Mouse (Mus musculus) liver, embryonic 11.5 days (tissue): ENCODE data around the gene Ahnak2. TPM values are rescaled to one million over a fixed set of nuclear protein-coding genes. Genes with fewer than 3 reads are reported as not detected.

Experiments used
- ATAC-seq: fragments of 200-750 bp; cut with Nextera tagmentation; replicated peaks from 2 replicates; pipeline ENCODE4 v1.8.0; 2017; ENCODE audit warnings: moderate number of reproducible peaks, mild to moderate bottlenecking, moderate TSS enrichment, moderate library complexity; ENCODE audit not compliant: low FRiP score
- DNase-seq: peaks from one replicate; pipeline ENCODE4 v3.0.0-alpha.2; 2017; ENCODE audit warnings: low spot score
- H3K27ac ChIP-seq: fragments of 300-500 bp; sonication (generic); 2 replicates; pipeline ENCODE4 v1.5.1; 2014; ENCODE audit warnings: mild to moderate bottlenecking, low read depth, low read length, control low read depth
- H3K27me3 ChIP-seq: fragments of 300-500 bp; sonication (generic); replicated peaks from 2 replicates; pipeline ENCODE4 v1.6.1; 2014; ENCODE audit warnings: low read length, mixed read lengths; ENCODE audit not compliant: control insufficient read depth, insufficient read depth
- H3K36me3 ChIP-seq: fragments of 300-500 bp; sonication (generic); 2 replicates; pipeline ENCODE4 v1.6.1; 2014; ENCODE audit warnings: mild to moderate bottlenecking, low read length, moderate library complexity, mixed read lengths; ENCODE audit not compliant: control insufficient read depth, insufficient read depth
- H3K4me1 ChIP-seq: fragments of 300-500 bp; sonication (generic); replicated peaks from 2 replicates; pipeline ENCODE4 v1.6.1; 2014; ENCODE audit warnings: low read length, mixed read lengths; ENCODE audit not compliant: control insufficient read depth, insufficient read depth
- H3K4me2 ChIP-seq: fragments of 300-500 bp; sonication (generic); 2 replicates; pipeline ENCODE4 v1.6.1; 2014; ENCODE audit warnings: mild to moderate bottlenecking, control low read depth, moderate library complexity
- H3K4me3 ChIP-seq: fragments of 300-500 bp; sonication (generic); 2 replicates; pipeline ENCODE4 v1.5.1; 2014; ENCODE audit warnings: low read depth, low read length, control low read depth
- H3K9ac ChIP-seq: fragments of 300-500 bp; sonication (generic); 2 replicates; pipeline ENCODE4 v1.6.1; 2014; ENCODE audit warnings: low read depth, low read length, control low read depth
- H3K9me3 ChIP-seq: fragments of 300-500 bp; sonication (generic); 2 replicates; pipeline ENCODE4 v1.6.1; 2016; ENCODE audit warnings: low read length, inconsistent platforms, mixed read lengths; ENCODE audit not compliant: control insufficient read depth
- WGBS: fragments of 180-500 bp; shearing (Covaris S2); extraction: QIAGEN DNeasy Blood & Tissue Kit; methylation state at CpG from one replicate; pipeline ENCODE4 v1.1.7; 2014; 5-methylcytosine and 5-hydroxymethylcytosine counted together
- polyA plus RNA-seq: library from polyadenylated mRNA; unstranded; fragments of >200 nt; fragmentation: Nextera tagmentation; extraction: Ambion mirVana; gene quantifications from 2 replicates; pipeline ENCODE4 v1.2.1, GENCODE M21; 2014

Ahnak2 gene
- polyA plus RNA-seq, 1 experiment from 2014 or later: 0.34 TPM

GRCm38 (mm10) chr12:112739023-112739568 is 63.4 kb downstream of the Ahnak2 start:
- Histone ChIP-seq H3K36me3 (no peaks in the 10 kb centered on the region; the same call in 1 of the 2 replicates), H3K9me3 (no peaks in the 10 kb centered on the region), H3K4me2 (no peak overlapping the region), H3K4me1 (0 out of 2 replicates have a peak, but pooled peaks cover 2% of the 10 kb centered on the region), H3K27ac (no peak overlapping the region), H3K27me3 (no peaks in the 10 kb centered on the region), H3K9ac (no peak overlapping the region), H3K4me3 (no peak overlapping the region)
- 88% methylated on average over 24 of the region's 24 CpGs for WGBS
- DNase-seq (no peak), ATAC-seq (no peak)

- Histone ChIP-seq H3K27me3 (no peaks in the 10 kb centered on the region), H3K27ac (no peak overlapping the region), H3K9me3 (no peaks in the 10 kb centered on the region), H3K4me3 (no peak overlapping the region), H3K4me1 (0 out of 2 replicates have a peak, but pooled peaks cover 2% of the 10 kb centered on the region), H3K4me2 (no peak overlapping the region), H3K9ac (no peak overlapping the region), H3K36me3 (no peaks in the 10 kb centered on the region; the same call in 1 of the 2 replicates)
- DNase-seq (no peak), ATAC-seq (no peak)
- WGBS: 85% methylated on average over 31 of the region's 31 CpGs
Measured at GRCm38 (mm10) chr12:112738281-112739022, 64.0 kb downstream of the Ahnak2 start.

DNA sequence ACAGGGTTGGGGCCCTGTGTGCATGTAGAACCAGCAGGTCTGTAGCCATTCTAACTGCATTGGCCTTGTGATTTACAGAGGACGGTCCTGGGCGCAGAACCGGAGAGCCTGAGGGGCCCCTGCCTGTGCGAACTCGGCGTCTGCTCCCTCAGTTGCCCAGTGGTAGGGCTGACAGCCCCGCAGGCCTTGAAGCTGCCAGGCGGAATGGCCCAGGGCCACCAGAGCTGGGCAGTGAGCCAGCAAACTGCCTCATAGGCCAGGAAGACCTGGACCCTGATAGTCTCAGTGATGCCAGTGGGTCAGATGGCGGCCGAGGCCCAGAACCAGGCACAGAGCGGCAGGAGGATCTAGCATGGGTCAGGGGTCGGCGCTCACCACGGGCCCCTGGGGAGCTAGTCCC is 64.7 kb downstream of the Ahnak2 start:
- no peak overlapping the region for H3K4me3 ChIP-seq
- H3K4me1 ChIP-seq: no peaks in the 10 kb centered on the region
- no peak overlapping the region for H3K27ac ChIP-seq
- 89% methylated on average over 14 of the region's 14 CpGs for WGBS
- DNase-seq: no peak
- H3K9ac ChIP-seq: no peak overlapping the region
- no peak for ATAC-seq
- H3K36me3 ChIP-seq: no peaks in the 10 kb centered on the region; the same call in 1 of the 2 replicates
- H3K4me2 ChIP-seq: no peak overlapping the region
- no peaks in the 10 kb centered on the region for H3K9me3 ChIP-seq
- H3K27me3 ChIP-seq: no peaks in the 10 kb centered on the region

DNA sequence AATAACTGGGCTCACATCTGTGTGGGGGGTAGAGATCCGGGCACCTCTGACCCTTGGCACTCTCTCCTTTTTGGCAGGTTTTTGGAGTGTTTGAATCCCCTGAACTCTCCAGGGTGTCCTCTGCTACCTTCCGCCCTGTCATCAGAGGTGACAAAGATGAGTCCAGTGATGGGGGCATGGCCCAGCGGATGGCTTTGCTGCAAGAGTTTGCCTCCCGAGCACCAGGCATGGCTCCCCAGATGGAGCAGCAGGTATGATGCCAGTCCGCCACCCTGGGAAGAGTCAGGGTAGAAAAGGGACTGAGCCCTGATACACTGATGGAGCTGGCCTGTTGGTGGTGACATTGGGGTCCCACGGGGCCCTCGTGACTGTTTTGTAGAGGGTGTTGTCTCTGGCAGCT is 65.4 kb downstream of the Ahnak2 start:
- 86% methylated on average over 7 of the region's 7 CpGs for WGBS
- no peak overlapping the region for H3K4me2 ChIP-seq
- no peaks in the 10 kb centered on the region for H3K27me3 ChIP-seq
- H3K9ac ChIP-seq: no peak overlapping the region
- H3K36me3 ChIP-seq: no peaks in the 10 kb centered on the region; the same call in 1 of the 2 replicates
- no peak for DNase-seq
- no peaks in the 10 kb centered on the region for H3K9me3 ChIP-seq
- no peak for ATAC-seq
- H3K27ac ChIP-seq: no peak overlapping the region
- H3K4me1 ChIP-seq: no peaks in the 10 kb centered on the region
- no peak overlapping the region for H3K4me3 ChIP-seq

GRCm38 (mm10) chr12:112736636-112736925 is 65.9 kb downstream of the Ahnak2 start:
- no peak overlapping the region for H3K27ac ChIP-seq
- H3K9me3 ChIP-seq: no peaks in the 10 kb centered on the region
- no peaks in the 10 kb centered on the region for H3K27me3 ChIP-seq
- H3K4me3 ChIP-seq: no peak overlapping the region
- no peaks in the 10 kb centered on the region for H3K4me1 ChIP-seq
- DNase-seq: no peak
- H3K9ac ChIP-seq: no peak overlapping the region
- WGBS: 86% methylated on average over 10 of the region's 10 CpGs
- H3K36me3 ChIP-seq: no peaks in the 10 kb centered on the region; the same call in 1 of the 2 replicates
- no peak for ATAC-seq
- no peak overlapping the region for H3K4me2 ChIP-seq

GRCm38 (mm10) chr12:112735896-112736635 is 66.4 kb downstream of the Ahnak2 start:
- no peaks in the 10 kb centered on the region for H3K9me3 ChIP-seq
- H3K4me1 ChIP-seq: no peaks in the 10 kb centered on the region
- no peak overlapping the region for H3K27ac ChIP-seq
- no peak overlapping the region for H3K4me3 ChIP-seq
- H3K9ac ChIP-seq: no peak overlapping the region
- 85% methylated on average over 29 of the region's 29 CpGs for WGBS
- ATAC-seq: no peak
- no peak for DNase-seq
- no peaks in the 10 kb centered on the region; the same call in 1 of the 2 replicates for H3K36me3 ChIP-seq
- no peak overlapping the region for H3K4me2 ChIP-seq
- H3K27me3 ChIP-seq: no peaks in the 10 kb centered on the region

DNA sequence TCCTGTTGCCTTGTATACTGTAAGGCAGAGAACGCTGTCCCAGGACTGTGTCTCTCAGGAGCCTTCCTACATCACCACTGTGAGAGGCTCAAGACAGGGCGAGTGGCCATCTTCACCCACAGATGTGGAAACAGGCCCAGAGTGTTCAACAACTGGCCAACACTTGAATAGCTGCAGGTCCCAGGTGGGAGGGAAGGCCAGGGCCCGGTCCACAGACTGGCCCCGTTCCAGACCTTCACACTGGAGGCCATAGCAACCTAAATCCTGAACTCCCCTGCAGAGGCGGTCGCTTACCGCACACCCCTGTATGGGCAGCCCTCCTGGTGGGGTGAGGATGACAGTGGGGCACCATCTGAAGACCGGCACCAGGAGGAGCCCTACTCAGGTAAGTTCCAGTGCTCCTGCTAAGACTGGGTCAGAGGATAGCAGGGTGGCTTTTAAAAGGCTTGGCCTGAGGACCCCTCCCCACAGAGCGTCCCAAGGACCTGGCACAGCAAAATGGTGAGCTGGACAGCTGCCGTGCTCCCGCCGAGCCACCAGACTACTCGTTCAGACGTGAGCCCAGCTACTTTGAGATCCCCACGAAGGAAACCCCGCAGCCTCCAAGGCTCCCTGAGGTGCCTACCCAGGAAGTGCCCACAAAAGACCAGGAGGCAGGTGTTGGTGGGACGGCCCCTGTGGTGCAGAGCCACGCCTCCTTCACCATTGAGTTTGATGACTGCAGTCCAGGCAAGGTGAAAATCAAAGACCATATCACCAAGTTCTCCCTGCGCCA is 67.4 kb downstream of the Ahnak2 start:
- no peak for ATAC-seq

DNA sequence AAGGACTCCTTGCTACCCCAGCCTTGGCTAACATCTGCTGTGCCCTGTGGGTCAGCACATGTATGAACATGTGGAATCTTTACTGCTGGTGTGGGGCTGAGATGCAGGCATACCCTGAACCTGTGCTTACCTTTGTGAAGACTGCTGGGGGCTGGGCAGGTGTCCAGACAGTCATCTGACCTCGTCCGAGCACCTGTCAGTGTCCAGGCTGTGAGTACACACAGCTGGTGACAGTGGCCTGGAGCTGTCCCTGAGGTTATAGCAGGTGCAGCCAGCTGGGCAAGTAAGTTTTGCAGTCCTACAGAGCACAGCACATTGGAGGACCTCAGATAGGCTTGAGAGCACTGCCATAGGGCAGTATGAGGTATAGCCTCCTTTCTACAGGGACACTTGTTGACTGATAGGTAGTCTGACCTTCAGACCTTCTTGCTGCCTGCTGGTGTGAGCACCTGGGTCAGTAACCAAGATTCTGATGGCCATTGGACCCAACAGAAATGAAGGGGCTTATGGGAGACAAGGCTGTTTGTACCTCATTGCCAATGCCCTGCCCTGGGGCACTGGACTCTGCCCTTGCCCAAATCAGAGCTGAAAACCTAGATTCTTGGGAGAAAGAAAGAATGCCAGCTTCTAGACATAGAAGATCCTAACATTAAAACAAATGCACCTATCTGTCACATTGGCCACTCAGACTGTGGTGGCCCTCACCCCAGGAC is 68.2 kb downstream of the Ahnak2 start:
- H3K4me3 ChIP-seq: no peak overlapping the region
- H3K36me3 ChIP-seq: no peaks in the 10 kb centered on the region; the same call in 1 of the 2 replicates
- WGBS: 60% methylated on average over 2 of the region's 2 CpGs
- no peak overlapping the region for H3K4me2 ChIP-seq
- ATAC-seq: no peak
- no peak for DNase-seq
- H3K27me3 ChIP-seq: no peaks in the 10 kb centered on the region
- no peaks in the 10 kb centered on the region for H3K4me1 ChIP-seq
- no peak overlapping the region for H3K9ac ChIP-seq
- H3K9me3 ChIP-seq: no peaks in the 10 kb centered on the region
- H3K27ac ChIP-seq: no peak overlapping the region

More for the DNA sequence above, 67.4 kb downstream of the Ahnak2 start:
- Histone ChIP-seq H3K4me2 (no peak overlapping the region), H3K4me1 (no peaks in the 10 kb centered on the region), H3K4me3 (no peak overlapping the region), H3K27me3 (no peaks in the 10 kb centered on the region), H3K36me3 (no peaks in the 10 kb centered on the region; the same call in 1 of the 2 replicates), H3K9ac (no peak overlapping the region), H3K9me3 (no peaks in the 10 kb centered on the region), H3K27ac (no peak overlapping the region)
- DNase-seq: no peak
- WGBS: 77% methylated on average over 19 of the region's 19 CpGs
